Mouse (Mus musculus): ENCODE results near the gene Atf5. TPM values are rescaled to one million over a fixed set of nuclear protein-coding genes. Genes with fewer than 3 reads are reported as not detected.

Gene Atf5
- polyA plus RNA-seq, 1 experiment from 2014 or later: 6.0 TPM

DNA sequence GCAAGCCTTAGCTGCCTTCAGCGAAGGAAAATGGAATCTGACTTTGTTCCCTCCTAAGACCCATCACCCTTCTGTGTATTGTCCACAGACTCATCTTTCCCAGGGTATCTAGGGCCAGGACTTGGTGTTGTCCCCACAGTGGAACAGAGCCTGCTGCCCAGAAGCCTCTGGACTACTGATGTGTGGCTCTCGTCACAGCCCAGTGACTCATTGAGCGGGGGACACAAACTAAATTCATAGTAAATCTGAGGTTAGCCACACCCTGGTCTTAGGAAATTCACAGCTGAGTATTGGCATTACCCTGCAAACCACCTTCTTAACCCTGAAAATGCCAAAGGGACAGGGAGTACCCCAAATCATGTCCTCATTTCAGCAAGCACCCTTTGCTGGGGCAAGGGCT lies 10.3 kb upstream of the Atf5 start:
- Histone ChIP-seq H3K4me3 (ENCODE audit: low read depth, low read length) (no peak overlapping the region), H3K27ac (ENCODE audit: low read length) (no peak overlapping the region), H3K9ac (replicated peaks; ENCODE audit: low read depth) (no peak overlapping the region), H3K36me3 (ENCODE audit: insufficient read depth, low read length) (peaks cover 23% of the 10 kb centered on the region), H3K4me1 (ENCODE audit: insufficient read depth, low read depth, low read length) (no peaks in the 10 kb centered on the region), H3K4me2 (replicated peaks; ENCODE audit: low read depth, low read length) (no peak overlapping the region), H3K9me3 (ENCODE audit: low read length) (no peaks in the 10 kb centered on the region), H3K27me3 (replicated peaks; ENCODE audit: insufficient read depth, low read length) (no peaks in the 10 kb centered on the region)
- TF ChIP-seq EP300 (IDR thresholded peaks at IDR 0.05): no peak
- TF ChIP-seq CTCF (IDR thresholded peaks at IDR 0.05): no peak
- ATAC-seq: no peak
- DNase-seq (ENCODE audit: low spot score): no peak
- 72% methylated on average over 3 of the region's 3 CpGs for WGBS

DNA sequence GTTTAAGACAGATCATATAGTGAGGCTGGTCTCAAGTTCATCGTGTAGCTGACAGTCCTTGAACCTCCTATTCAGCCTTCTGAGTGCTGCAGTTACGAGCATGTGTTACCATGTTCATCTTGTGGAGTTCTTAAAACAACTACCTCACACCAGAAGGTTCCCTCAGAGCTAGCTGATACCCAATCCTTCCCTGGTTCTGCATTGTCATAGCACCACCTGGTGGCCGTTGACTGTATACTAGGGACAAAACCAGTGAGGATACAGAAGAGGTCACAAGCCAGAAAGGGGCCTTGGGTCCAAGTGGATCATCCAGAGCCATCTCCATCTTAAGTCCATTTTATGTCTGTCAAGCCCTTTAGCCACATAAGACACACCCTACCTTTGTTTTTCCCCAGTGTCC lies 8.4 kb upstream of the Atf5 start:
- DNase-seq (ENCODE audit: low spot score) (peak; percentile 87), ATAC-seq (peak; percentile 77)
- no peaks in the 10 kb centered on the region for H3K27me3 ChIP-seq (replicated peaks; ENCODE audit: insufficient read depth, low read length)
- no peaks in the 10 kb centered on the region for H3K4me1 ChIP-seq (ENCODE audit: insufficient read depth, low read depth, low read length)
- H3K27ac ChIP-seq (ENCODE audit: low read length): no peak overlapping the region
- H3K4me3 ChIP-seq (ENCODE audit: low read depth, low read length): no peak overlapping the region
- TF ChIP-seq CTCF (IDR thresholded peaks at IDR 0.05): peak; percentile 94
- TF ChIP-seq EP300 (IDR thresholded peaks at IDR 0.05): no peak
- no peak overlapping the region for H3K4me2 ChIP-seq (replicated peaks; ENCODE audit: low read depth, low read length)
- no peak overlapping the region for H3K9ac ChIP-seq (replicated peaks; ENCODE audit: low read depth)
- 12% methylated on average over 3 of the region's 3 CpGs for WGBS
- H3K9me3 ChIP-seq (ENCODE audit: low read length): no peaks in the 10 kb centered on the region
- peaks cover 12% of the 10 kb centered on the region for H3K36me3 ChIP-seq (ENCODE audit: insufficient read depth, low read length)

DNA sequence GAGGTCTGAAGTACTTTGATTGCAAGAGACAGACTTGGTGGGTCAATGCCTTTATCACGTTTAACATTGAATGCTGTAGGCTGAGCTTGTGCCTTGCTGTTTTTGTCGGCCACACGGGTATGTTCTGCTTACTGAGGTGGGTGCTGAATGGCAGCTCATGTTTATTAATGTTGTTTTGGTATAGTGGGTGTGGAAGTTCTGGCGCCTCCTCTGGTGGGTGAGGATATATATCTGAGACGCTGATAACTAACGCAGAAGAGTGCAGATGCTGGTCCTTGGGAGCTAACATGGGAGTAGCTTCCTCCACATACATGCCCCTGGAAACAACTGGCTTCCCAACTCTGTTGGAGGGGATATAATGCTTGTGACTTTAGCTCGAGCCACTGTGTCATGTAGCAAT lies 7.0 kb upstream of the Atf5 start:
- Histone ChIP-seq H3K4me3 (ENCODE audit: low read depth, low read length) (no peak overlapping the region), H3K4me2 (replicated peaks; ENCODE audit: low read depth, low read length) (no peak overlapping the region), H3K36me3 (ENCODE audit: insufficient read depth, low read length) (no peaks in the 10 kb centered on the region), H3K9ac (replicated peaks; ENCODE audit: low read depth) (no peak overlapping the region), H3K27ac (ENCODE audit: low read length) (no peak overlapping the region), H3K4me1 (ENCODE audit: insufficient read depth, low read depth, low read length) (peaks cover 7% of the 10 kb centered on the region; the same call in 1 of the 2 replicates), H3K9me3 (ENCODE audit: low read length) (no peaks in the 10 kb centered on the region), H3K27me3 (replicated peaks; ENCODE audit: insufficient read depth, low read length) (no peaks in the 10 kb centered on the region)
- no peak for TF ChIP-seq EP300 (IDR thresholded peaks at IDR 0.05)
- peak; percentile 38 for TF ChIP-seq CTCF (IDR thresholded peaks at IDR 0.05)
- ATAC-seq (no peak), DNase-seq (ENCODE audit: low spot score) (no peak)
- WGBS: 45% methylated on average over 7 of the region's 7 CpGs

DNA sequence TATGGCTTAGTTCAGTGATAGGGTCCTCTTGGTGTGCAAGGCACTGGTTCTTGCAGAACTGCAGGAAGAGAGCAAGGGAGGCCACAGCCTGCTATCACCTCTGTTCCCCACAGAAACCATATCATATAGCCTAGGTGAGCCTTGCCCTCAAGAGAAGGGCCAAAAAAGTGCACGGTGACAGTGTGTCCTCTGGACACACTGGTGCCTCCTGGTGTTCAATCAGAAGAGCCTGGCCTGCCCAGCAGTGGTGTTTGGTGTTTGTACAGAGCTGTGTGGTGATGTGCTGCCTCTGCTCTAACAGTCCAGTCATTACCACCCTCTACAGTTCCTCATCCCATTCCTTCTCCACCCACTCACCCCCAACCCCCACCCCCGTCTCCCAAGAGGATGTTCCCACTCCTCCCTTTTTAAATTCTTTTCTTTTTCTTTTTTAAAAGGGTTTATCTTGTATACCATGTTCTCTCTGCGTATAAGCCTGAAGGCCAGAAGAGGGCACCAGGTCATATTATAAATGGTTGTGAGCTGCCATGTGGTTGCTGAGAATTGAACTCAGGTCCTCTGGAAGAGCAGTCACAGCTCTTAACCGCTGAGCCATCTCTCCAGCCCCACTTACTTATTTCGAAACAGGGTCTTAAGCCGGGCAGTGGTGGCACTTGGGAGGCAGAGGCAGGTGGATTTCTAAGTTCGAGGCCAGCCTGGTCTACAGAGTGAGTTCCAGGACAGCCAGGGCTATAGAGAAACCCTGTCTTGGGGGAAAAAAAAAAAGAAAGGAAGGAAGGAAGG lies 5.4 kb upstream of the Atf5 start:
- TF ChIP-seq CTCF (IDR thresholded peaks at IDR 0.05) (peak; percentile 28; the same call in 1 of the 2 replicates), EP300 (IDR thresholded peaks at IDR 0.05) (no peak)
- H3K9ac ChIP-seq (replicated peaks; ENCODE audit: low read depth): no peak overlapping the region
- peaks cover 18% of the 10 kb centered on the region; the same call in 1 of the 2 replicates for H3K4me1 ChIP-seq (ENCODE audit: insufficient read depth, low read depth, low read length)
- H3K27me3 ChIP-seq (replicated peaks; ENCODE audit: insufficient read depth, low read length): no peaks in the 10 kb centered on the region
- H3K4me2 ChIP-seq (replicated peaks; ENCODE audit: low read depth, low read length): no peak overlapping the region
- ATAC-seq (no peak), DNase-seq (ENCODE audit: low spot score) (no peak)
- H3K36me3 ChIP-seq (ENCODE audit: insufficient read depth, low read length): no peaks in the 10 kb centered on the region
- H3K9me3 ChIP-seq (ENCODE audit: low read length): no peaks in the 10 kb centered on the region
- no peak overlapping the region for H3K27ac ChIP-seq (ENCODE audit: low read length)
- 74% methylated on average over 7 of the region's 7 CpGs for WGBS
- no peak overlapping the region for H3K4me3 ChIP-seq (ENCODE audit: low read depth, low read length)

DNA sequence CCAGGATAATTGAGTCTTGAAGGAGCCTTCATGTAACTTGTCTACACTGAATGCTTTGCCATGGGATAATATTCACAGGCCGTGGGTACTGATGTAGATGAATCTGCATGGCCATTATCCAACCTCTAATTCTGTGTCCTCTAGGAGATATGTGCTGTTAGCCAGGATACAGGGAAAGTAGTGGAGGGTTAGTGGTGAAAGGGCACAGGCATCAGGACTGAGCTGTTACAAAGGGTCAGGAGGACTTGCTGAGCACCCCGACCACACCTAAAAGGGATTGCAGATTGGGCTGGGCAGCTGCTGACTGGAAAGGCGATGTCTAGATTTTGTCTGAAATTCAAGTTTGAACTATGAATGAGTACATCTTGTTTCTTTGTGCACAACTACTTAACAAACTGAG lies 4.1 kb upstream of the Atf5 start:
- DNase-seq (ENCODE audit: low spot score) (no peak), ATAC-seq (no peak)
- Histone ChIP-seq H3K4me1 (ENCODE audit: insufficient read depth, low read depth, low read length) (peaks cover 18% of the 10 kb centered on the region; the same call in 1 of the 2 replicates), H3K4me2 (replicated peaks; ENCODE audit: low read depth, low read length) (no peak overlapping the region), H3K9me3 (ENCODE audit: low read length) (no peaks in the 10 kb centered on the region), H3K36me3 (ENCODE audit: insufficient read depth, low read length) (no peaks in the 10 kb centered on the region), H3K27me3 (replicated peaks; ENCODE audit: insufficient read depth, low read length) (no peaks in the 10 kb centered on the region), H3K4me3 (ENCODE audit: low read depth, low read length) (no peak overlapping the region), H3K9ac (replicated peaks; ENCODE audit: low read depth) (no peak overlapping the region), H3K27ac (ENCODE audit: low read length) (no peak overlapping the region)
- TF ChIP-seq EP300 (IDR thresholded peaks at IDR 0.05) (no peak), CTCF (IDR thresholded peaks at IDR 0.05) (no peak)
- 70% methylated on average over 3 of the region's 3 CpGs for WGBS

DNA sequence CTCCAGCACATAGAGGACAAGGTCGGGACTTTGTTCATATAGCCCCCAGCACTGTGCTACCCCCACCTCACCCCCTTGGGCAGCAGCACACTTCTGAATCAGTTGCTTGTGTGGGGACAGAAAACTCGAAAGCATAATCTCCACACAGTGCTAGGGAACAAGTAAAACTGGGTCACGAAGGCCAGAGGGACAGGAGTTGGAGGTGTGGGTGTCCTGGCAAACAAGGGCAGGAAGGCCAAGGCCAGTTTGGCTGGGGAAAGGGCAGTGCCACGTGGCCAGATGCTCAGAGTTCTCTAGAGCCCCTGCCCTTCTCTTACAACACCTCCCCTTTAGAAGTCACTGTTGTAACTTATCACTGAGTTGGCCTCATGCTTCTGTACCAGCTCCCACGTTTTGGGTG lies 3.4 kb upstream of the Atf5 start:
- WGBS: 46% methylated on average over 4 of the region's 5 CpGs
- Histone ChIP-seq H3K9ac (replicated peaks; ENCODE audit: low read depth) (no peak overlapping the region), H3K36me3 (ENCODE audit: insufficient read depth, low read length) (no peaks in the 10 kb centered on the region), H3K27ac (ENCODE audit: low read length) (no peak overlapping the region), H3K4me2 (replicated peaks; ENCODE audit: low read depth, low read length) (no peak overlapping the region), H3K9me3 (ENCODE audit: low read length) (no peaks in the 10 kb centered on the region), H3K27me3 (replicated peaks; ENCODE audit: insufficient read depth, low read length) (no peaks in the 10 kb centered on the region), H3K4me1 (ENCODE audit: insufficient read depth, low read depth, low read length) (peaks cover 18% of the 10 kb centered on the region; the same call in 1 of the 2 replicates), H3K4me3 (ENCODE audit: low read depth, low read length) (no peak overlapping the region)
- ATAC-seq (no peak), DNase-seq (ENCODE audit: low spot score) (no peak)
- no peak for TF ChIP-seq CTCF (IDR thresholded peaks at IDR 0.05)
